Mouse (Mus musculus) erythroblast, embryonic 14.5 days (primary cell): Measurements from ENCODE around the gene Hivep2.

Experiments
- GATA1 ChIP-seq: IDR thresholded peaks from 2 replicates; pipeline ENCODE4 v1.6.1; 2012; ENCODE audit warnings: low read length, inconsistent platforms, mixed read lengths
- TAL1 ChIP-seq: IDR thresholded peaks from 3 replicates; pipeline ENCODE4 v1.6.1; 2012; ENCODE audit warnings: low read length, inconsistent platforms, mixed read lengths

GRCm38 (mm10) chr10:14050586-14050985 lies 84.7 kb downstream of the Hivep2 start:
- TF ChIP-seq TAL1 (no peak), GATA1 (no peak)
